Mouse (Mus musculus) heart, adult 18-20 months (tissue): ENCODE data around the gene H2-T23. TPM values are rescaled to one million over a fixed set of nuclear protein-coding genes. Genes with fewer than 3 reads are reported as not detected.
A peak's percentile ranks its signal among the peaks of the same experiment; 100 is the strongest.
"Not testable (repeated sequence)": the region's sequence is repeated elsewhere in the genome, so short reads cannot be mapped to it uniquely, and the experiment has no call there.

Experiments
- DNase-seq, 2 experiments: peaks; one replicate each; pipeline ENCODE4 v3.0.0; 2021 to 2022; ENCODE audit warnings: mixed read lengths in 1 of 2
- long read RNA-seq, 2 experiments: library from polyadenylated mRNA; stranded (forward); transcript quantifications; one replicate each; pipeline ENCODE4 v2.0.0; 2021
- total RNA-seq, 2 experiments: library from RNA; stranded (reverse); gene quantifications; 2 replicates each; pipeline ENCODE4 v1.2.3; 2021

The H2-T23 gene
- 10 to 100 TPM; 31.7 to 56.7 TPM for total RNA-seq
- long read RNA-seq, experiment 1, transcript H2-T23-201 (7 exons, 1,472 nt), result major isoform, 20 of 26 reads
- long read RNA-seq, experiment 1, partial matches to known transcripts, result 5 of 26 reads
- long read RNA-seq, experiment 1, other reads (novel, unspliced or antisense), result 1 of 26 reads
- long read RNA-seq, experiment 2, transcript H2-T23-201 (7 exons, 1,472 nt), result major isoform, 15 of 24 reads
- long read RNA-seq, experiment 2, partial matches to known transcripts, result 8 of 24 reads
- long read RNA-seq, experiment 2, other reads (novel, unspliced or antisense), result 1 of 24 reads

DNA sequence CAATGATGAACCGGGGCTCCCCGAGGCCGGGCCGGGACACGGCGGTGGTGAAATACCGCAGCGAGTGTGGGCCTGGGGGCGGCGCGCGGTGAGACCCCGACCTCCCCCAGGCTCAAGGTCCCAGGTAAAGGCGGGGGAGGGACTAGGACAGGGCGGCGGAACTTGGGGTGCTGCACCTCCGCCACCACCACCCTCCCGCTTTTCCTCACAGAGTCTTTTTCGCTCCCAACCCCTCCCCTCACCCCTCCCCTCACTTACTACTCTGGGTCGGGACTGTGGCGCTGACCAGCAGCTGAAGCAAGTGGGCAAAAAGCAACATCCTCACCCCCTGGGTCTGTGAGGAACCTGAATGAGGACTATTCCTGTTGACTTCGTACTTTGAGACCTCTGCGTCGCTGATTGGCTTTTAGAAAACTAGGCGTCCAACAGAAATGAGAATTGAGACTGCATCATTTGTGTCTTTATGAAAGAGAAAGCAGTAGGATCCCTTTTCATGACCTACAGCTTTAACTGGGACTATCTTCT lies at the start of gene H2-T23:
Gene H2-T23, minus strand, starts transcription at position 505 of the 525 bp plus-strand sequence.
- peak; percentile 78 to 83 for DNase-seq

- not testable (repeated sequence) for DNase-seq
Measured at GRCm38 (mm10) chr17:36081901-36082300, 49.2 kb upstream of the H2-T23 start.

DNA sequence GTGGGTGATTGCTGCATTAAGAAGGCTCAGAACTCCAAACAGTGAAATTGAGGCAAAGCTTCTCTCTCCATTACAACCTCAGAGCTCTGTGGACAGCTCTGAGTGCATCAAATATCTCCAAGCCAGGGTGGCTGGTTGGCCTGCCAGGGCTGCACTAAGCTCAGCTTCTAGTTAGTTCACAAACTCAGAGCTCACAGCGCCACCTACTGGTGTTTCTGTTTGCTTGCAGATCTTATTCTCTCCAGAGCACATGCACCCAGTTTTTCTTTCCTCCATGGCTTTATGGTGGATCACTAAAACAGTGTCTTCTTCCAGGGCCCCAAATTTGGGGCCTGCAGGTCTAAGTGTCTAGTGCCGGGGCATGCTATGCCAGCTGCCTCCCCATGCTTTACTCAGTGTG lies 28.2 kb upstream of the H2-T23 start:
- peak; percentile 87 to 93 for DNase-seq

DNA sequence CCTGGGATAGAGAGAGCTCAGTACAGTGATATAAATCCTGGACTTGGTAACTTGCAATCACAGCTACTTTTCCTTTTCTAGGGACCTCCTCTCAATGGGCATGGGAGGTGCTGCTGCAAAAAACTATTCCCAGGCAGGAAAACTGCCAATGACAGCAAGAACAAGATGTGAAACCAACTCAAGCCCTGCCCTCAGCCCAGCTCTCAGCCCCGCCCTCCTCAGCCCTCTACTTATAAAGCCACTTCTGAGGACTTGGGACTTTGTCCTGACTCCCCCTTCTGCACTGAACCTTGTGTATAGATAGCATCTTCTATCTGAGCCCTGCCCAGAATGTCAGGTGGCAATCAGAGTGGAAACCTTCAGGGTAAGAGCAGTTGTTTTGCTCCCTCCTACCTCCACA lies 25.7 kb upstream of the H2-T23 start, which contains the start of gene Gm11127:
Gene Gm11127, minus strand, starts transcription at position 10 of the 400 bp plus-strand sequence.
- not testable (repeated sequence) for DNase-seq

DNA sequence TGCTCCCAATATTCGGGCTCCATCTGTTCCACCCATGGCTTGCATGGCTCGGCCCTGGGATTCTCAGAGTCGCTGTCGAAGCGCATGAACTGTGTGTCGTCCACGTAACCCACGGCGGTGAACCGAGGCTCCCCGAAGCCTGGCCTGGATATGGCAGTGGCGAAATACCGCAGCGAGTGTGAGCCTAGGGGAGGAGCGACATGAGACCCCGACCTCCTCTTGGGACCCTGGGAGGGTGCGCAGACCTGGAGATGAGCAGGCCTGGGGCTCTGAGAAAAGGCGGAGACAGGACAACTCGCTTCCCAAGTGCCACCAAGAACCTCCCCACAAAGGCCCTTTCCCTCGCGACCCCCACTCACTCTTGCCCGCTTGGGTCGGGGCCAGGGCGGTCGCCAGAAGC lies 25.3 kb upstream of the H2-T23 start:
- not testable (repeated sequence) for DNase-seq

DNA sequence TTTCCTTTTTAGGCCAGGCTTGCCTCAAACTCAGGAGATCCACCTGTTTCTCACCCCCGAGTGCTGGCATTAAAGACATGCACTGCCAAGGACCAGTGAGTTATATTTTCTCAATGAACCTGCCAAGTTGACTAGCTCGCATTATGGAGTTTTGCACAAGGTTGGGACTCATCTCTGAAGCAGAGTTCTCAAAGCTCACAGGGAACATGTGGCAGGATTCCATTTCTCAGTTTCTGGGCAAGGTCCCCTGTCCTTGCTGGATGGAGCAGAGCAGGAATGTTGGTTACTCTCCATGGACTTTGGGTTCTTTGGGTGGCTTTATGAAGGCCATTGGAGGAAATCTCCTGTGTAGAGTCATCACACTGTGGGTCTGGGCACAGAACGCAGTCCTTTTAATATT lies 10.6 kb upstream of the H2-T23 start:
- no peak for DNase-seq

GRCm38 (mm10) chr17:36042610-36043169 lies 10.0 kb upstream of the H2-T23 start, which contains the start of the genes H2-T22 and Gm6034:
Gene H2-T22, minus strand, starts transcription at chr17:36042747.
Gene Gm6034, plus strand, starts transcription at chr17:36042961.
- peak; percentile 85 to 95 for DNase-seq

- peak; percentile 35 to 50 for DNase-seq
Measured at GRCm38 (mm10) chr17:36042055-36042454, 9.4 kb upstream of the H2-T23 start.

DNA sequence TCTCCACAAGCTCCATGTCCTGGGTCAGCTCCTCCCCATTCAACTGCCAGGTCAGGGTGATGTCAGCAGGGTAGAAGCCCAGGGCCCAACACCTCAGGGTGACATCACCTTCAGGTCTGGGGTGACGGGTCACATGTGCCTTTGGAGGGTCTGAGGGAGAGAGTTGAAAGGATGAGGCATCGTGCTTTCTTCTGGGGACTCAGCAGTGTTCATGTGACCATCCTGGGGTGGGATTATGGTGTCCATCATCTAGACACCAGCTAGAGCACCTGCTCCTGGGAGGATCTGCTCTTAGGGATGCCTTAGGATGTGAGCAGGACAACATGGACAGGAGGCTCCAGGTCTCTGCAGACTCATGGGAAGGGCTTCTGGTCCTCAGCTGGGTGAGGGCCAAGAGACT lies 7.9 kb upstream of the H2-T23 start:
- DNase-seq, result not testable (repeated sequence)

DNA sequence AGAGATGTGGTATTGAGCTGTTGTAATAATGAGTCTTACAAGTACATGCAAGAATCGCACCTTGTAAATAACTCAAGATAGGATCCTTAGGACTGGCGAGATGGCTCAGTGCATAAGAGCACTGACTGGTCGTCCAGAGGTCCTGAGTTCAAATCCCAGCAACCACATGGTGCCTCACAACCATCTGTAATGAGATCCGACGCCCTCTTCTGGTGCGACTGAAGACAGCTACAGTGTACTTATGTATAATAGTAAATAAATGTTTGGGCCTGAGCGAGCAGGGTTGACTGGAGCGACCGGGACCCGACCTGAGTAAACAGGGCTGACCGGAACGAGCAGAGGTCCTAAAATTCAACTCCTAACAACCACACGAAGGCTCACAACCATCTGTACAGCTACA lies 3.5 kb upstream of the H2-T23 start:
- not testable (repeated sequence) for DNase-seq

- DNase-seq, result peak; percentile 76 to 77
Measured at GRCm38 (mm10) chr17:36035010-36035638, 2.5 kb upstream of the H2-T23 start.

DNA sequence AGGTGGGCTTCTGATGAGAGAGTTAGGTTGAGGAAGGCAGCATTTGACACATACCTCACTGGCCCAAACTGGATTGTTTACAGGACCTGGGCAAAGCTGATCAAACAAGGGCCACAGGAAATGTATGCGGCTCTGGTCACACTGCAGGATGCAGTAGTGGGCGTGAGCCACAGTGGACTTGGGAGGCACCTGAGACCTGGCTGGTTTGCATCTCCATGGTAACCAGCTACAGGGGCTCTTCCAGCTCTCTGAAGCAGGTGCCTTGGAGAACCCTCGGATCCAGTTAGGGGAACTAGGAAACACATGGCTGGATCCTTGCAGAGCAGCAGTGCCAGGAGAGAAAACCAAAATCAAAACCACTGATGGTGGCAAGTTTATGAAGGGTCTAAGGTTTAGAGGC lies 1.9 kb upstream of the H2-T23 start:
- DNase-seq, result not testable (repeated sequence)

GRCm38 (mm10) chr17:36031583-36032331 lies 898 bp downstream of the H2-T23 start:
- DNase-seq, result peak; percentile 65 to 76

DNA sequence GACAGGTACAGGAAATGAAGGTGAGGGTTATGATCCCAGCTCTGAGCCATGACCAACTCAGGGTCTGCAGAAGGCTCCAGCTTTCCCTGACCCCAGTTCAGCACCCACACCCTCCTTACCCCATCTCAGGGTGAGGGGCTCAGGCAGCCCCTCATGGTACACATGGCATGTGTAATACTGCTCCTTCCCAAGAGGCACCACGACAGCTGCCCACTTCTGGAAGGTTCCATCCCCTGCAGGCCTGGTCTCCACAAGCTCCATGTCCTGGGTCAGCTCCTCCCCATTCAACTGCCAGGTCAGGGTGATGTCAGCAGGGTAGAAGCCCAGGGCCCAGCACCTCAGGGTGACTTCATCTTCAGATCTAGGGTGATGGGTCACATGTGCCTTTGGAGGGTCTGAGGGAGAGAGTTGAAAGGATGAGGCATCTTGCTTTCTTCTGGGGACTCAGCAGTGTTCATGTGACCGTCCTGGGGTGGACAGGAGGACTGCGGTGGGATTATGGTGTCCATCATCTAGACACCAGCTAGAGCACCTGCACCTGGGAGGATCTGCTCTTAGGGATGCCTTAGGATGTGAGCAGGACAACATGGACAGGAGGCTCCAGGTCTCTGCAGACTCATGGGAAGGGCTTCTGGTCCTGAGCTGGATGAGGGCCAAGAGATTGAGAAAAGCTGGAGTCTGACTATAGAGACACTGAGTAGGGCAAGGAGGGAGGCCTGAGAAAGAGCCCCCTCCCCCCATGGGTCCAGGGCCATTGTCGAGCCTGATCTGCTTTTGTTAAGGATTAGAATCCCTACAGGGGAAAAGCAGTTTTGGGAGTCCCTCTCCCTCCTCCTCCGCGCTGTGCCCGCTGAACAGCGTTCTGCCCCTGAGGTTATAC lies 1.7 kb downstream of the H2-T23 start:
- peak in 1 of 2 experiments; percentile 34 for DNase-seq

DNA sequence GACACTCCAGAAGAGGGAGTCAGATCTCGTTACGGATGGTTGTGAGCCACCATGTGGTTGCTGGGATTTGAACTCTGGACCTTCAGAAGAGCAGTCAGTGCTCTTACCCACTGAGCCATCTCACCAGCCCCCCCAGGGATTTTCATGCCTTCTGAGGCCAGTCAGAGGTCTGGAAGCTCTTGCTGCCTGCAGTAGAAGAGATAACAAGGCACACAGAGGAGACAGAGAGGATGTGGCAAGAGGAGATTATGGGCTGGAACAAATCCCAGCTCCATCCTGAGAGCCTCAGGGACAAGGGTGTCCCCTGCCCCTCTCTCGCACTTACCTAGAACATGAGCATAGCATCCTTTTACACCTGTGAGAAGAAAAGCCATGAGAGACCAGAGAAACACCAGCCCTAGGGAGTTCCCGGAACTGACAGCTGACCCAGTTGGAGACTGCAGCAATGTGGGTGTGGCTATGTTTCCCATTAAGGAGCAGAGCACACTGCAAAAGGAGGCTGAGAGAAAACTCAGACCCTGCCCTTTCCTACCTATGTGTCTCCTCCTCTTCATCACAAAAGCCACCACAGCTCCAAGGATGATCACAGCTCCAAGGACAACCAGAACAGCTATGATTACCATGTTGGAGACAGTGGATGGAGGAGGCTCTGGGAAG lies 2.5 kb downstream of the H2-T23 start:
- peak; percentile 54 to 61 for DNase-seq

GRCm38 (mm10) chr17:36028879-36029619 lies 3.6 kb downstream of the H2-T23 start:
- DNase-seq, result no peak

DNA sequence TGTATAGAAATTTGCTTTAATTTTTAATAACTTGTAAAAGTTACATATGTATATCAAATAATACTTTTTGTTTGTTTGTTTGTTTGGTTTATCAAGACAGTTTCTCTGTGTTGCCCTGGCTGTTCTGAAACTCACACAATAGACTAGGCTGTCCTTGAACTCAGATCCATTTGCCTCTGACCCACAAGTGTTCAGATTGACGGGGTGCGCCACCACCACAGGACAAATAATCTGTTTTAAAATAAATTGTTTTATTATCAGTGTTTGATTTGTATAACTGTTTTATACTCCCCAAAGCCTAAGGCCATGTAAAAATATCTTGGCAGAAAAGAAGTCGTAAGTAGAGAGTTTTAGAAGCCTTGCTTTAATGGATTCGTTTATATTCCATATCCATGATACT lies 5.0 kb downstream of the H2-T23 start:
- no peak for DNase-seq

GRCm38 (mm10) chr17:36025901-36026300 lies 6.8 kb downstream of the H2-T23 start:
- DNase-seq, result no peak

DNA sequence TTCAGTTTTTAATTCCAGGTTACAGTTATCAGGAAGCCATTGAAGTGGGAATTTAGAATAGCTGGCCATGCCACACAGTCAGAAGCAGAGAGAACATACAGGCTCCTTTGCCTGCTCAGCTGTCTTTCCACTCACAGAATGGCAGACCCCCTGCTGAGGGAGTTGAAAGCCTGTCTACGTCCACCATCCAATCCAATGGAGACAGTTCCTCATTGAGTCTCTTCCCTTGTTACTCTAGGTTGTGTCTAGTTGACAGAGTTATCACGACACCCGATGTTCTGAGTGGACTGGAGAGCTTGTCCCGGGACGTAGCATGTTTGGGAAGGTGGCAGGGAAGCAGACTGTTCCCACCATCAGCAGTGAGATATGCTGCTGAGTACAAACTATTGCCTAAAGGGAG lies 7.5 kb downstream of the H2-T23 start:
- no peak for DNase-seq
